Mouse (Mus musculus) CH12.LX (cell line): Measurements from ENCODE around the gene Kmt5a.

Experiments
- POLR2A ChIP-seq: IDR thresholded peaks from 2 replicates; pipeline ENCODE4 v1.6.1; 2011; ENCODE audit warnings: low read depth, mild to moderate bottlenecking, improper control_type of control experiment, low read length
- USF2 ChIP-seq: conservative IDR thresholded peaks from 2 replicates; pipeline ENCODE4 v1.6.1; 2011; ENCODE audit warnings: low read depth, low read length, improper control_type of control experiment

- no peak for TF ChIP-seq POLR2A
- no peak for TF ChIP-seq USF2
Observed at GRCm38 (mm10) chr5:124482436-124482965, 42.8 kb downstream of the Kmt5a start.
